Mouse (Mus musculus) ES-Bruce4 (cell line): Measurements from ENCODE around the gene Hydin. TPM values are rescaled to one million over a fixed set of nuclear protein-coding genes. Genes with fewer than 3 reads are reported as not detected.

Experiments used
- H3K27ac ChIP-seq: 2 replicates; pipeline ENCODE4 v1.5.1; 2012; ENCODE audit warnings: low read length, inconsistent platforms; ENCODE audit not compliant: insufficient read depth
- H3K27me3 ChIP-seq: 2 replicates; pipeline ENCODE4 v1.6.1; 2012; ENCODE audit warnings: mild to moderate bottlenecking, low read length, inconsistent platforms; ENCODE audit not compliant: control insufficient read depth, poor library complexity, insufficient read depth, severe bottlenecking
- H3K36me3 ChIP-seq: 2 replicates; pipeline ENCODE4 v1.6.1; 2012; ENCODE audit warnings: inconsistent platforms, mild to moderate bottlenecking, low read length, moderate library complexity; ENCODE audit not compliant: control insufficient read depth, poor library complexity, insufficient read depth, severe bottlenecking
- H3K4me1 ChIP-seq: one replicate; pipeline ENCODE4 v1.8.1; 2011; ENCODE audit warnings: low read length; ENCODE audit not compliant: control insufficient read depth, insufficient read depth
- H3K4me3 ChIP-seq: 2 replicates; pipeline ENCODE4 v1.5.1; 2011; ENCODE audit warnings: low read depth, mild to moderate bottlenecking, low read length
- H3K9ac ChIP-seq: 2 replicates; pipeline ENCODE4 v1.6.1; 2012; ENCODE audit warnings: low read depth, mild to moderate bottlenecking, inconsistent platforms; ENCODE audit not compliant: poor library complexity, severe bottlenecking
- H3K9me3 ChIP-seq: replicated peaks from 2 replicates; pipeline ENCODE4 v1.6.1; 2012; ENCODE audit warnings: mild to moderate bottlenecking, low read length, inconsistent platforms; ENCODE audit not compliant: control insufficient read depth, poor library complexity, insufficient read depth, severe bottlenecking
- CTCF ChIP-seq: IDR thresholded peaks from one replicate; pipeline ENCODE4 v1.8.1; 2011; ENCODE audit warnings: low read depth, low read length
- EP300 ChIP-seq: IDR thresholded peaks from 2 replicates; pipeline ENCODE4 v1.6.1; 2011; ENCODE audit warnings: low read depth, low read length; ENCODE audit not compliant: insufficient read depth
- POLR2A ChIP-seq: IDR thresholded peaks from one replicate; pipeline ENCODE4 v1.8.1; 2011; ENCODE audit warnings: low read length; ENCODE audit not compliant: insufficient read depth
- polyA plus RNA-seq: library from polyadenylated mRNA; stranded (reverse); fragments of >200 nt; gene quantifications from 2 replicates; pipeline ENCODE4 v1.2.4, GENCODE M21; 2011; ENCODE audit warnings: low read depth; ENCODE audit not compliant: missing spikeins, insufficient read depth, insufficient read length

Hydin gene
- polyA plus RNA-seq, 1 experiment: 0.19 TPM

- H3K27me3 ChIP-seq: no peaks in the 10 kb centered on the region
- no peak overlapping the region for H3K27ac ChIP-seq
- H3K4me3 ChIP-seq: no peak overlapping the region
- H3K9ac ChIP-seq: no peak overlapping the region
- no peaks in the 10 kb centered on the region for H3K4me1 ChIP-seq
- peaks cover 62% of the 10 kb centered on the region for H3K36me3 ChIP-seq
- TF ChIP-seq EP300 (no peak), CTCF (no peak), POLR2A (no peak)
- no peaks in the 10 kb centered on the region for H3K9me3 ChIP-seq
Measured at GRCm38 (mm10) chr8:110633814-110634213, 367.0 kb downstream of the Hydin start.

GRCm38 (mm10) chr8:110636182-110636581 is 369.4 kb downstream of the Hydin start:
- H3K4me3 ChIP-seq: no peak overlapping the region

GRCm38 (mm10) chr8:110642331-110642730 is 375.6 kb downstream of the Hydin start:
- H3K9ac ChIP-seq: no peak overlapping the region
- TF ChIP-seq POLR2A (no peak), EP300 (no peak), CTCF (no peak)
- H3K4me3 ChIP-seq: no peak overlapping the region
- no peaks in the 10 kb centered on the region for H3K27me3 ChIP-seq
- peaks cover 47% of the 10 kb centered on the region for H3K36me3 ChIP-seq
- H3K9me3 ChIP-seq: no peaks in the 10 kb centered on the region
- no peak overlapping the region for H3K27ac ChIP-seq
- no peaks in the 10 kb centered on the region for H3K4me1 ChIP-seq

More at GRCm38 (mm10) chr8:110636182-110636581, 369.4 kb downstream of the Hydin start:
- no peaks in the 10 kb centered on the region for H3K9me3 ChIP-seq
- H3K9ac ChIP-seq: no peak overlapping the region
- H3K27me3 ChIP-seq: no peaks in the 10 kb centered on the region
- no peak for TF ChIP-seq EP300
- TF ChIP-seq POLR2A: no peak
- no peak for TF ChIP-seq CTCF
- no peak overlapping the region for H3K27ac ChIP-seq
- H3K36me3 ChIP-seq: peaks cover 65% of the 10 kb centered on the region
- no peaks in the 10 kb centered on the region for H3K4me1 ChIP-seq

- Histone ChIP-seq H3K27me3 (no peaks in the 10 kb centered on the region), H3K27ac (no peak overlapping the region), H3K9ac (no peak overlapping the region), H3K4me1 (no peaks in the 10 kb centered on the region), H3K36me3 (peaks cover 41% of the 10 kb centered on the region), H3K9me3 (no peaks in the 10 kb centered on the region), H3K4me3 (no peak overlapping the region)
- TF ChIP-seq EP300 (no peak), CTCF (no peak), POLR2A (no peak)
Measured at GRCm38 (mm10) chr8:110643177-110643576, 376.4 kb downstream of the Hydin start.

GRCm38 (mm10) chr8:110644422-110644821 is 377.6 kb downstream of the Hydin start:
- TF ChIP-seq CTCF (no peak), POLR2A (no peak), EP300 (no peak)
- H3K4me3 ChIP-seq: no peak overlapping the region
- H3K4me1 ChIP-seq: no peaks in the 10 kb centered on the region
- peaks cover 36% of the 10 kb centered on the region for H3K36me3 ChIP-seq
- H3K9ac ChIP-seq: no peak overlapping the region
- no peak overlapping the region for H3K27ac ChIP-seq
- no peaks in the 10 kb centered on the region for H3K27me3 ChIP-seq
- no peaks in the 10 kb centered on the region for H3K9me3 ChIP-seq

GRCm38 (mm10) chr8:110644901-110645300 is 378.1 kb downstream of the Hydin start:
- peaks cover 39% of the 10 kb centered on the region for H3K36me3 ChIP-seq
- TF ChIP-seq POLR2A (no peak), EP300 (no peak), CTCF (no peak)
- no peak overlapping the region for H3K4me3 ChIP-seq

More at GRCm38 (mm10) chr8:110644901-110645300, 378.1 kb downstream of the Hydin start:
- Histone ChIP-seq H3K27ac (no peak overlapping the region), H3K9me3 (no peaks in the 10 kb centered on the region), H3K9ac (no peak overlapping the region), H3K4me1 (no peaks in the 10 kb centered on the region), H3K27me3 (no peaks in the 10 kb centered on the region)
